Mouse (Mus musculus): Measurements from ENCODE around the gene Thy1. TPM values are rescaled to one million over a fixed set of nuclear protein-coding genes. Genes with fewer than 3 reads are reported as not detected.

Thy1 gene
- polyA plus RNA-seq, 1 experiment from 2014 or later, result 4.5 TPM

- no peak overlapping the region for H3K4me3 ChIP-seq (ENCODE audit: low read depth, low read length)
- H3K4me2 ChIP-seq (replicated peaks; ENCODE audit: low read depth), result no peak overlapping the region
- no peak for TF ChIP-seq EP300 (optimal IDR thresholded peaks at IDR 0.05)
- no peak for TF ChIP-seq CTCF (IDR thresholded peaks at IDR 0.05; ENCODE audit: low read depth)
- no peaks in the 10 kb centered on the region for H3K9me3 ChIP-seq (ENCODE audit: control insufficient read depth, low read length)
- H3K36me3 ChIP-seq (ENCODE audit: control insufficient read depth, insufficient read depth, low read length), result no peaks in the 10 kb centered on the region
- H3K27ac ChIP-seq (replicated peaks), result no peak overlapping the region
- 88% methylated on average over 4 of the region's 4 CpGs for WGBS
- H3K9ac ChIP-seq (ENCODE audit: low read length), result no peak overlapping the region
- no peak for ATAC-seq (ENCODE audit: low FRiP score, low TSS enrichment)
- H3K4me1 ChIP-seq (replicated peaks; ENCODE audit: control insufficient read depth, insufficient read depth), result no peaks in the 10 kb centered on the region
- DNase-seq (ENCODE audit: low spot score), result no peak
- H3K27me3 ChIP-seq (ENCODE audit: control insufficient read depth, insufficient read depth, low read length), result no peaks in the 10 kb centered on the region
Measured at GRCm38 (mm10) chr9:44030646-44031045, 12.5 kb upstream of the Thy1 start.

GRCm38 (mm10) chr9:44031079-44031478, 12.1 kb upstream of the Thy1 start:
- TF ChIP-seq CTCF (IDR thresholded peaks at IDR 0.05; ENCODE audit: low read depth) (no peak), EP300 (optimal IDR thresholded peaks at IDR 0.05) (no peak)
- no peaks in the 10 kb centered on the region for H3K36me3 ChIP-seq (ENCODE audit: control insufficient read depth, insufficient read depth, low read length)
- WGBS, result 79% methylated on average over 5 of the region's 5 CpGs

GRCm38 (mm10) chr9:44031946-44032345, 11.2 kb upstream of the Thy1 start:
- no peak overlapping the region for H3K9ac ChIP-seq (ENCODE audit: low read length)
- H3K9me3 ChIP-seq (ENCODE audit: control insufficient read depth, low read length), result no peaks in the 10 kb centered on the region
- 65% methylated on average over 4 of the region's 4 CpGs for WGBS
- ATAC-seq (ENCODE audit: low FRiP score, low TSS enrichment) (no peak), DNase-seq (ENCODE audit: low spot score) (no peak)
- no peaks in the 10 kb centered on the region for H3K4me1 ChIP-seq (replicated peaks; ENCODE audit: control insufficient read depth, insufficient read depth)
- H3K27ac ChIP-seq (replicated peaks), result no peak overlapping the region
- no peaks in the 10 kb centered on the region for H3K36me3 ChIP-seq (ENCODE audit: control insufficient read depth, insufficient read depth, low read length)
- H3K4me3 ChIP-seq (ENCODE audit: low read depth, low read length), result no peak overlapping the region
- TF ChIP-seq EP300 (optimal IDR thresholded peaks at IDR 0.05), result no peak
- no peak for TF ChIP-seq CTCF (IDR thresholded peaks at IDR 0.05; ENCODE audit: low read depth)
- H3K4me2 ChIP-seq (replicated peaks; ENCODE audit: low read depth), result no peak overlapping the region
- no peaks in the 10 kb centered on the region for H3K27me3 ChIP-seq (ENCODE audit: control insufficient read depth, insufficient read depth, low read length)

More at GRCm38 (mm10) chr9:44031079-44031478, 12.1 kb upstream of the Thy1 start:
- Histone ChIP-seq H3K4me1 (replicated peaks; ENCODE audit: control insufficient read depth, insufficient read depth) (no peaks in the 10 kb centered on the region), H3K9me3 (ENCODE audit: control insufficient read depth, low read length) (no peaks in the 10 kb centered on the region), H3K4me3 (ENCODE audit: low read depth, low read length) (no peak overlapping the region), H3K27ac (replicated peaks) (no peak overlapping the region), H3K4me2 (replicated peaks; ENCODE audit: low read depth) (no peak overlapping the region), H3K9ac (ENCODE audit: low read length) (no peak overlapping the region), H3K27me3 (ENCODE audit: control insufficient read depth, insufficient read depth, low read length) (no peaks in the 10 kb centered on the region)
- DNase-seq (ENCODE audit: low spot score), result no peak
- no peak for ATAC-seq (ENCODE audit: low FRiP score, low TSS enrichment)

GRCm38 (mm10) chr9:44033317-44033716, 9.9 kb upstream of the Thy1 start:
- Histone ChIP-seq H3K4me1 (replicated peaks; ENCODE audit: control insufficient read depth, insufficient read depth) (no peaks in the 10 kb centered on the region), H3K27me3 (ENCODE audit: control insufficient read depth, insufficient read depth, low read length) (no peaks in the 10 kb centered on the region), H3K4me2 (replicated peaks; ENCODE audit: low read depth) (no peak overlapping the region), H3K9ac (ENCODE audit: low read length) (no peak overlapping the region), H3K9me3 (ENCODE audit: control insufficient read depth, low read length) (no peaks in the 10 kb centered on the region), H3K36me3 (ENCODE audit: control insufficient read depth, insufficient read depth, low read length) (no peaks in the 10 kb centered on the region), H3K4me3 (ENCODE audit: low read depth, low read length) (no peak overlapping the region), H3K27ac (replicated peaks) (no peak overlapping the region)
- TF ChIP-seq EP300 (optimal IDR thresholded peaks at IDR 0.05), result no peak
- WGBS, result 91% methylated on average over 5 of the region's 5 CpGs
- no peak for DNase-seq (ENCODE audit: low spot score)
- no peak for ATAC-seq (ENCODE audit: low FRiP score, low TSS enrichment)

- H3K27me3 ChIP-seq (ENCODE audit: control insufficient read depth, insufficient read depth, low read length), result no peaks in the 10 kb centered on the region
- ATAC-seq (ENCODE audit: low FRiP score, low TSS enrichment) (no peak), DNase-seq (ENCODE audit: low spot score) (no peak)
- no peak overlapping the region for H3K4me3 ChIP-seq (ENCODE audit: low read depth, low read length)
- 68% methylated on average over 13 of the region's 13 CpGs for WGBS
- no peak overlapping the region for H3K27ac ChIP-seq (replicated peaks)
- H3K4me1 ChIP-seq (replicated peaks; ENCODE audit: control insufficient read depth, insufficient read depth), result no peaks in the 10 kb centered on the region
- no peak overlapping the region for H3K9ac ChIP-seq (ENCODE audit: low read length)
- H3K4me2 ChIP-seq (replicated peaks; ENCODE audit: low read depth), result no peak overlapping the region
- no peaks in the 10 kb centered on the region for H3K9me3 ChIP-seq (ENCODE audit: control insufficient read depth, low read length)
- TF ChIP-seq CTCF (IDR thresholded peaks at IDR 0.05; ENCODE audit: low read depth), result no peak
- TF ChIP-seq EP300 (optimal IDR thresholded peaks at IDR 0.05), result no peak
- no peaks in the 10 kb centered on the region for H3K36me3 ChIP-seq (ENCODE audit: control insufficient read depth, insufficient read depth, low read length)
Measured at GRCm38 (mm10) chr9:44033957-44034727, 9.0 kb upstream of the Thy1 start.

GRCm38 (mm10) chr9:44037106-44037505, 6.1 kb upstream of the Thy1 start:
- 91% methylated on average over 5 of the region's 5 CpGs for WGBS

More at GRCm38 (mm10) chr9:44037106-44037505, 6.1 kb upstream of the Thy1 start:
- Histone ChIP-seq H3K9me3 (ENCODE audit: control insufficient read depth, low read length) (no peaks in the 10 kb centered on the region), H3K4me1 (replicated peaks; ENCODE audit: control insufficient read depth, insufficient read depth) (no peaks in the 10 kb centered on the region), H3K27ac (replicated peaks) (no peak overlapping the region), H3K36me3 (ENCODE audit: control insufficient read depth, insufficient read depth, low read length) (no peaks in the 10 kb centered on the region), H3K27me3 (ENCODE audit: control insufficient read depth, insufficient read depth, low read length) (no peaks in the 10 kb centered on the region), H3K4me2 (replicated peaks; ENCODE audit: low read depth) (no peak overlapping the region), H3K4me3 (ENCODE audit: low read depth, low read length) (no peak overlapping the region), H3K9ac (ENCODE audit: low read length) (no peak overlapping the region)
- ATAC-seq (ENCODE audit: low FRiP score, low TSS enrichment) (no peak), DNase-seq (ENCODE audit: low spot score) (no peak)
- TF ChIP-seq CTCF (IDR thresholded peaks at IDR 0.05; ENCODE audit: low read depth) (no peak), EP300 (optimal IDR thresholded peaks at IDR 0.05) (no peak)
